Mouse (Mus musculus) E14TG2a.4 (cell line): ENCODE measurements around the gene Gabbr2.

Experiments
- CTCF ChIP-seq: conservative IDR thresholded peaks from 2 replicates; pipeline ENCODE4 v1.5.1; 2014; ENCODE audit warnings: low read length
- NANOG ChIP-seq: IDR thresholded peaks from 2 replicates; pipeline ENCODE4 v1.6.1; 2014; ENCODE audit warnings: borderline replicate concordance, low read length, mixed read lengths
- POU5F1 ChIP-seq: IDR thresholded peaks from 2 replicates; pipeline ENCODE4 v1.6.1; 2014; ENCODE audit warnings: low read length, borderline replicate concordance

DNA sequence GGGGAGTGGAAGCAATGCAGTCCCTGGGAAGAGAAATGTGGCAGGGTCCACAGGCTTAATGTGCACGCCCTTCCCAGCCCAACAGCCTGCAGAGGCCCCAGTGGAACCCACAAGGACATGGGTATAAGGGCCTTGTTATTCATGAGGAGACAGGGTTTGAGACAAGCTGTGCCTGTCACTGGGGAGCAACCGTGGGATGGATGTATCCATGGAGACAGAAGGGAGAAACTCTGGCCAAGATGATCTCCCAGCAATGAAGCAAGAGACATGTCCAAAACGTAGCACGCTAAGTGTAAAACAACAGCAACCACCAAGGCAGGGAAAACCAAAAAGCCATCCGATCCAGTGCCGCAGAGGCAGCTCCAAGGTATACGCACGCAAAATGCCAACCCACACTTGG is 246.1 kb downstream of the Gabbr2 start:
- TF ChIP-seq CTCF: no peak
- TF ChIP-seq NANOG: no peak
- TF ChIP-seq POU5F1: no peak
